Mouse (Mus musculus) bone marrow, adult 2 months (tissue): ENCODE measurements around the gene Srcin1.

ENCODE experiments used
- CTCF ChIP-seq: fragments of 200-500 bp; IDR thresholded peaks from 2 replicates; pipeline ENCODE4 v1.5.1; 2011; ENCODE audit warnings: low read length, control low read depth; ENCODE audit not compliant: control insufficient read depth, insufficient read depth
- POLR2A ChIP-seq: fragments of 200-500 bp; IDR thresholded peaks from 2 replicates; pipeline ENCODE4 v1.6.1; 2011; ENCODE audit warnings: low read depth, mild to moderate bottlenecking, control low read depth, low read length, borderline replicate concordance; ENCODE audit not compliant: control insufficient read depth

DNA sequence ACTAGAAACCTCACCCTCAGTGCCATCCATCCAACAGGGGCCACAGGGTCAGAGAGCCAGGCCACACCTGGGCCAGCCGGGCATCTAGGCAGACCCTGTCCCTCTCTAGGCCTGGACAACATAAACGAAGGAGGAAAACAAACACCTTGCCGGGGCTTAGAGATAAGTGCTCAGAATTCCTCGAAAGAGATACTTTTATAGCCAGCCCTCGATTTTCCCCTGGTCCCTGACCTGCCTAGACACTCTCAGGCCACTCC is 4.0 kb downstream of the Srcin1 start:
- TF ChIP-seq POLR2A (no peak), CTCF (no peak)
